Mouse (Mus musculus) thymus, adult 2 months (tissue): ENCODE results near the gene Cfap157. TPM values are rescaled to one million over a fixed set of nuclear protein-coding genes. Genes with fewer than 3 reads are reported as not detected.

ENCODE experiments used
- DNase-seq: peaks from one replicate; pipeline ENCODE4 v3.0.0; 2021
- H3K27ac ChIP-seq: fragments of 200-500 bp; 2 replicates; pipeline ENCODE4 v1.5.1; 2012; ENCODE audit warnings: low read length, control low read depth; ENCODE audit not compliant: control insufficient read depth, insufficient read depth
- H3K27me3 ChIP-seq: fragments of 200-500 bp; 2 replicates; pipeline ENCODE4 v1.6.1; 2012; ENCODE audit warnings: mild to moderate bottlenecking, low read length, moderate library complexity, mixed read lengths; ENCODE audit not compliant: control insufficient read depth, insufficient read depth
- H3K36me3 ChIP-seq: fragments of 200-500 bp; 2 replicates; pipeline ENCODE4 v1.6.1; 2012; ENCODE audit warnings: mild to moderate bottlenecking, low read length, moderate library complexity; ENCODE audit not compliant: control insufficient read depth, insufficient read depth
- H3K4me1 ChIP-seq: fragments of 200-500 bp; replicated peaks from 2 replicates; pipeline ENCODE4 v1.6.1; 2012; ENCODE audit warnings: low read length; ENCODE audit not compliant: control insufficient read depth, insufficient read depth
- H3K4me3 ChIP-seq: fragments of 200-500 bp; 2 replicates; pipeline ENCODE4 v1.5.1; 2012; ENCODE audit warnings: mild to moderate bottlenecking, low read length, control low read depth, moderate library complexity; ENCODE audit not compliant: control insufficient read depth, insufficient read depth
- CTCF ChIP-seq: fragments of 200-500 bp; IDR thresholded peaks from 2 replicates; pipeline ENCODE4 v1.5.1; 2012; ENCODE audit warnings: mild to moderate bottlenecking, control low read depth, low read length, moderate library complexity, borderline replicate concordance; ENCODE audit not compliant: control insufficient read depth, poor library complexity, insufficient read depth; ENCODE audit errors: extremely low read depth
- POLR2A ChIP-seq: fragments of 200-500 bp; IDR thresholded peaks from 2 replicates; pipeline ENCODE4 v1.6.1; 2012; ENCODE audit warnings: mild to moderate bottlenecking, low read length, control low read depth, moderate library complexity; ENCODE audit not compliant: control insufficient read depth, poor library complexity, insufficient read depth; ENCODE audit errors: extremely low read depth
- WGBS: fragments of 180-500 bp; shearing (Covaris S2); methylation state at CpG from one replicate; pipeline ENCODE4 v1.1.7; 2018; 5-methylcytosine and 5-hydroxymethylcytosine counted together
- polyA plus RNA-seq: library from polyadenylated mRNA; depleted of rRNA; stranded (reverse); fragments of >200 nt; gene quantifications from 2 replicates; pipeline ENCODE4 v1.2.3, GENCODE M21; 2012

Gene Cfap157
- polyA plus RNA-seq, 1 experiment, result 0.27 TPM

- Histone ChIP-seq H3K4me1 (no peaks in the 10 kb centered on the region), H3K27me3 (no peaks in the 10 kb centered on the region), H3K4me3 (no peak overlapping the region), H3K36me3 (peaks cover 9% of the 10 kb centered on the region), H3K27ac (no peak overlapping the region)
- DNase-seq, result no peak
- TF ChIP-seq CTCF (no peak), POLR2A (no peak)
- WGBS, result 73% methylated on average over 3 of the region's 3 CpGs
Observed at GRCm38 (mm10) chr2:32736306-32736829, 47.9 kb downstream of the Cfap157 start.

- TF ChIP-seq POLR2A, result no peak
- TF ChIP-seq CTCF, result no peak
- H3K27ac ChIP-seq, result no peak overlapping the region
- no peak overlapping the region for H3K4me3 ChIP-seq
- peaks cover 2% of the 10 kb centered on the region; the same call in 1 of the 2 replicates for H3K36me3 ChIP-seq
- WGBS, result 84% methylated on average over 4 of the region's 4 CpGs
- H3K27me3 ChIP-seq, result no peaks in the 10 kb centered on the region
- DNase-seq, result no peak
- no peaks in the 10 kb centered on the region for H3K4me1 ChIP-seq
Observed at GRCm38 (mm10) chr2:32734933-32735332, 49.3 kb downstream of the Cfap157 start.

GRCm38 (mm10) chr2:32734480-32734879 lies 49.7 kb downstream of the Cfap157 start:
- Histone ChIP-seq H3K27ac (no peak overlapping the region), H3K27me3 (no peaks in the 10 kb centered on the region), H3K4me1 (no peaks in the 10 kb centered on the region), H3K4me3 (no peak overlapping the region), H3K36me3 (no peaks in the 10 kb centered on the region)
- DNase-seq, result no peak
- 93% methylated on average over 4 of the region's 4 CpGs for WGBS
- TF ChIP-seq POLR2A (no peak), CTCF (no peak)

- 94% methylated on average over 6 of the region's 6 CpGs for WGBS
Observed at GRCm38 (mm10) chr2:32732695-32733094, 51.5 kb downstream of the Cfap157 start.

GRCm38 (mm10) chr2:32731911-32732310 lies 52.3 kb downstream of the Cfap157 start:
- Histone ChIP-seq H3K4me1 (peaks cover 17% of the 10 kb centered on the region), H3K27ac (no peak overlapping the region), H3K4me3 (no peak overlapping the region), H3K36me3 (no peaks in the 10 kb centered on the region), H3K27me3 (no peaks in the 10 kb centered on the region)
- DNase-seq, result no peak
- 91% methylated on average over 4 of the region's 4 CpGs for WGBS
- no peak for TF ChIP-seq POLR2A
- no peak for TF ChIP-seq CTCF

More at GRCm38 (mm10) chr2:32732695-32733094, 51.5 kb downstream of the Cfap157 start:
- no peak for DNase-seq
- Histone ChIP-seq H3K4me1 (peaks cover 11% of the 10 kb centered on the region), H3K27ac (no peak overlapping the region), H3K4me3 (no peak overlapping the region), H3K27me3 (no peaks in the 10 kb centered on the region), H3K36me3 (no peaks in the 10 kb centered on the region)
- no peak for TF ChIP-seq CTCF
- TF ChIP-seq POLR2A, result no peak

- Histone ChIP-seq H3K4me3 (no peak overlapping the region), H3K4me1 (peaks cover 23% of the 10 kb centered on the region), H3K36me3 (peaks cover 6% of the 10 kb centered on the region), H3K27me3 (no peaks in the 10 kb centered on the region), H3K27ac (no peak overlapping the region)
- 95% methylated on average over 11 of the region's 11 CpGs for WGBS
- TF ChIP-seq POLR2A, result no peak
- TF ChIP-seq CTCF, result no peak
- DNase-seq, result no peak
Observed at GRCm38 (mm10) chr2:32730854-32731253, 53.4 kb downstream of the Cfap157 start.

- TF ChIP-seq CTCF (no peak), POLR2A (no peak)
- DNase-seq, result no peak
- H3K27ac ChIP-seq, result no peak overlapping the region
- 95% methylated on average over 4 of the region's 4 CpGs for WGBS
- H3K4me1 ChIP-seq, result peaks cover 33% of the 10 kb centered on the region
- H3K4me3 ChIP-seq, result no peak overlapping the region
- peaks cover 6% of the 10 kb centered on the region for H3K36me3 ChIP-seq
- H3K27me3 ChIP-seq, result no peaks in the 10 kb centered on the region
Observed at GRCm38 (mm10) chr2:32729547-32729946, 54.7 kb downstream of the Cfap157 start.
